Mouse (Mus musculus) heart, postnatal 14 days (tissue): ENCODE data around the gene Ugt1a5. TPM values are rescaled to one million over a fixed set of nuclear protein-coding genes. Genes with fewer than 3 reads are reported as not detected.

ENCODE experiments used
- DNase-seq, 2 experiments: peaks; one replicate each; pipeline ENCODE4 v3.0.0; 2021 to 2022
- intact Hi-C: fragments of 180-260 bp; cut with DNase I; formaldehyde crosslinking; loops from one replicate; pipeline ENCODE4 v1.15.1; 2025
- total RNA-seq, 2 experiments: library from RNA; stranded (reverse); gene quantifications; 2 replicates each; pipeline ENCODE4 v1.2.3; 2021

Gene Ugt1a5
- total RNA-seq, 2 experiments from 2014 or later, result 0.34 to 0.50 TPM

GRCm38 (mm10) chr1:88258361-88258760 is 92.5 kb downstream of the Ugt1a5 start:
- intact Hi-C loops, result no loop called here
- no peak for DNase-seq

GRCm38 (mm10) chr1:88258881-88259642 is 93.2 kb downstream of the Ugt1a5 start:
- DNase-seq, result peak in 1 of 2 experiments; percentile 57
- intact Hi-C loops, result no loop called here

DNA sequence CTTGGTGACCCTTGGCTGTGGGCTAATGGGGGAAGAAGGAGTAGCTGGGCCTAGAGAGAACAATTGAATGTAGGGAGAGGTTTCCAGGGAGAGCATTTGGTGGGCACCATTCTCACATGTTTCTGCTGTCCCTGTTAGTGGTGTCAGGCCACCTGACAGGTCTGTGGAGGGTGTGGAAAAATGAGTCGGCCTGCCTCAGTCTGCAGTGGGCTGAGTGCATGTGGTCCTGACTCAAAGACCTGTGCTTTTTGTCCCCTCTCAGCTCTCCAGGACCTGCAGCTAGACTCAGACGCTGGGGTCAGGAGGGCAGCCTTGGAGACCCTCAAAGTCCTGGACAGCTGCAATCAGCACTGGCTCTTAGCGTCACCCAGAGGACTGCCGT is 93.8 kb downstream of the Ugt1a5 start:
- intact Hi-C loops, result no loop called here
- DNase-seq, result no peak

GRCm38 (mm10) chr1:88260114-88260513 is 94.3 kb downstream of the Ugt1a5 start:
- DNase-seq, result peak; percentile 54 to 61
- intact Hi-C loops, result no loop called here

DNA sequence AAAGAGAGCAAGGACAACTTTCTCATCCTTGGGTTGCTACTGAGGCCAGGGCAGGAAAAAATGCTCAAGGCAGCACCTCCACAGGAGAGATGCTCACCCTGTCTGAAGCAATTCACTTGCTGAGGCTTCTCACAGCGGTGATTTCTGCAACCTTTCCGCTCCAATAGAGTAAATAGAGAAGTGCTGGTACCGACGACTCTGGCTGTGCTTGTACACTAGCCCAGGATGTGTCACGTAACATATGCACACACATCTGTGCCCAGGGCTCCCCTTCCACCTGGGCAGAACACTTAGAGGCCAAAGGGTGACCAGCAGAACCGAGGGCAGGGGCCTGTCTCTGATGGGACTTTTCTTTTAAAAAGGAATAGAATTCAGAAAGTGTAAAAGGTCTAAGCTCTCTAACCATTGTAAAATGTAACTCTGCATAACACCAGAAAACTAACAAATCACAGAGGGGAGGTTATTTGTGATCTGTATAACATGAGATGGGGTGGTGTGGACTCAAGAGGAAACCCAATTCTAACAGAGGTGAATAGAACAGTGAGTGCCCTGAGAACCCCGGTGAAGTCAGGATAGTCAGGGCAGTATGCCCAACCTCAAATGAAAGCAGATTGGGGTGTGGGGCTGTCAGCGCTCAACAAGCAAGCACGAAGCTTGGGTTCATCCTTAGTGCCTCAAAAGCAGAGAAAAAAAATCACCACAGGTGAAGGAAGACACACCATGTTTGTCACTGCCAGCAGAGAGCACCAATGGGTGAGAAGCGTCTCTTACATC is 95.0 kb downstream of the Ugt1a5 start:
- no peak for DNase-seq
- intact Hi-C loops, result no loop called here

GRCm38 (mm10) chr1:88261706-88262105 is 95.9 kb downstream of the Ugt1a5 start:
- intact Hi-C loops, result no loop called here
- DNase-seq, result no peak

- peak in 1 of 2 experiments; percentile 64 for DNase-seq
Observed at GRCm38 (mm10) chr1:88262255-88262654, 96.4 kb downstream of the Ugt1a5 start.

DNA sequence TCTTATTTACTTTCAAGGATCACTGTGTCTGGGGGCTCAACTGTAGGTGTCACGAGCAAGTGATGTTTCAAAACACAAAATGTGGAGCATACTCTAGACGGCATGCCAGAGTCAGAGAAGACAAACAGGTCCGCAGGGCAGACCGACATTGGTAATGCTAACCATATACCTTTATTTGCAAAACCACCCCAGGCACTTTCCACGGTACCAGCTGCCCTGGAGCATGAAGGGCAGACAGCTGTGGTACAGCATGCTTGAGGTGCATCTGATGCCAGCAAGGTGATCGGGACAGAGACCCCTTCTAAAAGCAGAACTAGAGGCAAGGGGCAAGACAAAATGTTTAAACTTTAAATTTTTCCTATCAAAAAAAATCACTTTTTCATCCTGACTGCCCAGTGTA is 97.1 kb downstream of the Ugt1a5 start:
- no peak for DNase-seq
- intact Hi-C loops, result no loop called here

More at GRCm38 (mm10) chr1:88262255-88262654, 96.4 kb downstream of the Ugt1a5 start:
- intact Hi-C loops, result no loop called here

DNA sequence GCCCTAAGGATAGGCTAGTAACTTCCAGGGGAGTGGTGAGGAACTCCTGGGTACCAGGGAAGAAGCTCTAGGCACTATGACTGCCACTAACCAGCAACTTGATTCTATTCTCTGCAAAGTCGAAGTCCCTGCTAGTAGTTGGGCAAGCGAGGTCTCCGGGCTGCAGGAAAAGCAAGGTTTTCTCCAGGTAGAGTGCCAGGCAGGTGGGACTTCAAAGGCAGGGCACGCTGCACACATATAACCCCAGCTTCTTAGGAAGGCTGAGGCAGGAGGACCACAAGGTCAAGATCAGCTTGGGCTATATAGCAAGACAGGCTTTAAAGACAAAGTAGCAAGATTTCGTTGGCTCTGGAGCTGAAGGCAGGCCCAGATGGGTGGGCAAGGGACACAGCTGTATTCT is 98.0 kb downstream of the Ugt1a5 start:
- DNase-seq, result no peak
- intact Hi-C loops, result no loop called here

DNA sequence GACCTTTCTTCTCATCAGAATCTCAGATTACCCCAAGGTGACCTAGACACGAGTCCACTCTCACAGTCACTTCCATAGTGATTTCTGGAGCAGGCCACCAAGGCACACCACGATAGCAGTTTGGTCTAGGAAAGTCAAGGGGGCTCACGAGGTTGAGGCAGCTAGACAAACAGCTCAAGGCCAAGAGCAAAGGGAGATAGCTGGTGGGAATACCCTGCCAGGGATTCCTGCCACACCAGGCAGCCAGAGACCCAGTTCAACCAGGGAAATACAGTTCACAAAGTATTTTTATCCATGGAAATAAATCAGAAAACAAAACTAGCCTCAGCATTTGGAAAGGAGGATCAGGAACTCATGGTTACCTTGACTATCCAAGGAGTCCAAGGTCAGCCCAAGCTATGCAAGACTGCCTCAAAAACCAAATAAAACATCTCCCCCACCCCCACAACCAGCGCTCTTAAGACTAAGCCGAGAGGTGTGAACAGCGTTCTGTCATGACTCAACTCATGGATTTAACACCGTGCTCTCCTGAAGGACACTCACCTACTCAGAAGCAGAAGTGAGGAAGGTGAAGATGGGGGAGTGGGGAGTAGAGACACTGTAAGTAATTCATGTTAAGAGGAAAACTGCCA is 98.5 kb downstream of the Ugt1a5 start:
- intact Hi-C loops, result no loop called here
- no peak for DNase-seq

DNA sequence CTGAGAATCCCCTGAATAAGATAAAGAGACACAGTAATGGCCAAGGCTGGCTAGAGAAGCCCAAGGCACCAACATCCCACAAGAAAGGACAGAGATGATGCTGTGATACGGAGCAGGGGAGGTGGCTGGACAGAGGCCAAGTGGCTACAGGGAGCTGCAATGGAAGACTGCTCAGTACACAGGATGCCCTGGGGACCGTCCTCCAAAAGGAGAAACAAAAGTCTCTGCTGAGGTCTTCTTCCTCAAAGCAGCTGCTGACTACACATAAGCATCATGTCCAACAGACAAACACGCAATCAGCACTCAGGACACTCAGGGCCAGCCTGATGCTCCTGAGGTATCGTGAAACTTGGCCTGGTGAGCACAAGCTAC is 99.0 kb downstream of the Ugt1a5 start:
- intact Hi-C loops, result no loop called here
- DNase-seq, result no peak

DNA sequence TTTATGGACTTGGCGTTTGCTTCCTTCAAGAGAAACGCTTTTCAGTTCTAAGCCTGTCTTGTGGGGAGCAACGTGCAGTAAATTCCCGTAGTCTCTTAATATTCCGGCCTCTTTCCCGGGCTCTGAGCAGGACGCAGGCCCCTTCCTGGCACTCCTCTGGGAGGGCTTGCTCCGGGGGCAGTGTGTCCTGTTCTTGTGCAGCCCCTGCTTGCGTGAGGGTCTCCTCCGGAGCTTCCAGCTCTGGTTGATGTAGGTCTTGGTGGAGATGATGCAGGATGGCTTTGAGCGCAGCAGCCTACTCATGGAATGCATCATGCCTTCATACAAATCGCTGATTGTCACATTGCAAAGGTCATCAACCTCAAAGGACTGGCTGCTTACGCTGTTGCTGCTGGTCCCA is 100.3 kb downstream of the Ugt1a5 start:
- no peak for DNase-seq
- intact Hi-C loops, result no loop called here

- DNase-seq, result no peak
- intact Hi-C loops, result no loop called here
Observed at GRCm38 (mm10) chr1:88267489-88267888, 101.7 kb downstream of the Ugt1a5 start.

GRCm38 (mm10) chr1:88268070-88268469 is 102.3 kb downstream of the Ugt1a5 start:
- DNase-seq, result no peak
- intact Hi-C loops, result no loop called here

Other genes starting within 250 kb of the Ugt1a5 start
- 10 to 100 TPM; 17.2 to 22.7 TPM for gene Usp40, start 157.5 kb upstream of the Ugt1a5 start, total RNA-seq
- not detected for gene Ugt1a10, start 110.6 kb upstream of the Ugt1a5 start, total RNA-seq
- gene Ugt1a9, start 95.2 kb upstream of the Ugt1a5 start, total RNA-seq, result not detected
- not detected for gene Ugt1a8, start 78.2 kb upstream of the Ugt1a5 start, total RNA-seq
- gene Ugt1a7c, start 71.0 kb upstream of the Ugt1a5 start, total RNA-seq, result 1 to 10 TPM; 2.2 TPM
- gene Ugt1a6b, start 62.8 kb upstream of the Ugt1a5 start, total RNA-seq, result under 1 TPM; 0.34 to 0.96 TPM
- 1 to 10 TPM; 3.8 to 5.7 TPM for gene Ugt1a6a, start 31.2 kb upstream of the Ugt1a5 start, total RNA-seq
- not detected for gene Ugt1a2, start 34.6 kb downstream of the Ugt1a5 start, total RNA-seq
- gene Dnajb3, start 39.8 kb downstream of the Ugt1a5 start, total RNA-seq, result under 1 TPM; 0.45 to 0.56 TPM
- not detected for gene Ugt1a1, start 45.9 kb downstream of the Ugt1a5 start, total RNA-seq
- gene Mroh2a, start 61.0 kb downstream of the Ugt1a5 start, total RNA-seq, result under 1 TPM; 0.07 to 0.15 TPM
- 10 to 100 TPM; 25.4 to 32.1 TPM for gene Hjurp, start 111.6 kb downstream of the Ugt1a5 start, total RNA-seq
- gene Trpm8, start 111.6 kb downstream of the Ugt1a5 start, total RNA-seq, result not detected
- not detected for gene Spp2, start 240.9 kb downstream of the Ugt1a5 start, total RNA-seq